Mouse (Mus musculus) cerebellum, postnatal 36 days (tissue): Measurements from ENCODE around the gene Gdpd5.

Experiments
- DNase-seq, 2 experiments: peaks; one replicate each; pipeline ENCODE4 v3.0.0; 2021 to 2022; ENCODE audit warnings: mixed read lengths in 2 of 2

Gene Gdpd5

GRCm38 (mm10) chr7:99381214-99382087 lies at the start of gene Gdpd5:
TSS of gene Gdpd5 (plus strand) at chr7:99381414.
- peak; percentile 99 to 100 for DNase-seq

GRCm38 (mm10) chr7:99332774-99333480 lies 48.3 kb upstream of the Gdpd5 start:
- peak; percentile 74 for DNase-seq

- DNase-seq: no peak
These were observed 40.5 kb upstream of the Gdpd5 start for GRCm38 (mm10) chr7:99340736-99341135.

GRCm38 (mm10) chr7:99343577-99343976 lies 37.6 kb upstream of the Gdpd5 start:
- no peak for DNase-seq

GRCm38 (mm10) chr7:99347268-99347667 lies 33.9 kb upstream of the Gdpd5 start:
- DNase-seq: no peak

GRCm38 (mm10) chr7:99348883-99349282 lies 32.3 kb upstream of the Gdpd5 start:
- no peak for DNase-seq

- DNase-seq: no peak
These were observed 31.2 kb upstream of the Gdpd5 start for GRCm38 (mm10) chr7:99349782-99350720.

GRCm38 (mm10) chr7:99351104-99351801 lies 30.0 kb upstream of the Gdpd5 start:
- DNase-seq: peak; percentile 63 to 74

- DNase-seq: peak in 1 of 2 experiments; percentile 16
These were observed 29.3 kb upstream of the Gdpd5 start for GRCm38 (mm10) chr7:99351802-99352517.

- DNase-seq: peak in 1 of 2 experiments; percentile 25
These were observed 28.5 kb upstream of the Gdpd5 start, which contains the start of gene Serpinh1 for GRCm38 (mm10) chr7:99352526-99353400. TSS of gene Serpinh1 (minus strand) at chr7:99353239.

GRCm38 (mm10) chr7:99355731-99356131 lies 25.5 kb upstream of the Gdpd5 start:
- DNase-seq: no peak

GRCm38 (mm10) chr7:99356244-99356930 lies 24.8 kb upstream of the Gdpd5 start:
- DNase-seq: no peak

- no peak for DNase-seq
These were observed 24.0 kb upstream of the Gdpd5 start for GRCm38 (mm10) chr7:99357201-99357600.

GRCm38 (mm10) chr7:99358371-99358770 lies 22.8 kb upstream of the Gdpd5 start:
- DNase-seq: no peak

- DNase-seq: no peak
These were observed 21.0 kb upstream of the Gdpd5 start for GRCm38 (mm10) chr7:99360021-99360802.

- DNase-seq: no peak
These were observed 20.3 kb upstream of the Gdpd5 start for GRCm38 (mm10) chr7:99360803-99361414.

GRCm38 (mm10) chr7:99362137-99362536 lies 19.1 kb upstream of the Gdpd5 start:
- no peak for DNase-seq

GRCm38 (mm10) chr7:99365069-99365468 lies 16.1 kb upstream of the Gdpd5 start:
- peak; percentile 69 to 72 for DNase-seq
